Mouse (Mus musculus) right cerebral cortex, adult 18-20 months (tissue): ENCODE data around the gene Cep152.

ENCODE experiments used
- DNase-seq: peaks from one replicate; pipeline ENCODE4 v3.0.0; 2022; ENCODE audit warnings: mixed read lengths

The Cep152 gene

DNA sequence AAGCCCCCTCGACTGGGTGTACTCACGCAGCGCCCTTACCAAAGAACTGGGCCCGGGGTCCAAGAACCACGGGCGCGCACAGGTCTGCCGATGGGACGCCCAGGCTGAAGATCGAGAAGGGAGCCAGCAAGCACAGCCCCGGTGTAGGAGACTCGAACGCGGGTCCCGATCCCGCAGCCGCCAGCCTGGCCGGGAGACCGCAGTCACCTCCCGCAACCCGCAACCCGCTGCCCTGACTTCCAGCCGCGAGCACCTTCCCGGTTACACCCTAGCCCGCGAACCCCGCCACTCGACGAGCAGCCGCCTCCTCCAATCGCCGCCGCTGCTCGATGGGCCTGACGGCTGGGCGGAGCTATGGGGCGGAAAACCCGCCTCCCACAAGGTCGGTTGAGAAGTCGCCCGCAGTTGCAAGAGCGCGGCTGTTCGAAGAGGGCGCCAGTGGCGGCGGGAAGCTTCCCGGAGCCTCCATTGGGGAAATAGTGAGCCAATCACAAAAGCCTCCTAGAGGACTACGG, at the start of gene Cep152:
Gene Cep152 (minus strand): TSS at position 277 of the 515 bp plus-strand sequence.
- peak; percentile 99 for DNase-seq

DNA sequence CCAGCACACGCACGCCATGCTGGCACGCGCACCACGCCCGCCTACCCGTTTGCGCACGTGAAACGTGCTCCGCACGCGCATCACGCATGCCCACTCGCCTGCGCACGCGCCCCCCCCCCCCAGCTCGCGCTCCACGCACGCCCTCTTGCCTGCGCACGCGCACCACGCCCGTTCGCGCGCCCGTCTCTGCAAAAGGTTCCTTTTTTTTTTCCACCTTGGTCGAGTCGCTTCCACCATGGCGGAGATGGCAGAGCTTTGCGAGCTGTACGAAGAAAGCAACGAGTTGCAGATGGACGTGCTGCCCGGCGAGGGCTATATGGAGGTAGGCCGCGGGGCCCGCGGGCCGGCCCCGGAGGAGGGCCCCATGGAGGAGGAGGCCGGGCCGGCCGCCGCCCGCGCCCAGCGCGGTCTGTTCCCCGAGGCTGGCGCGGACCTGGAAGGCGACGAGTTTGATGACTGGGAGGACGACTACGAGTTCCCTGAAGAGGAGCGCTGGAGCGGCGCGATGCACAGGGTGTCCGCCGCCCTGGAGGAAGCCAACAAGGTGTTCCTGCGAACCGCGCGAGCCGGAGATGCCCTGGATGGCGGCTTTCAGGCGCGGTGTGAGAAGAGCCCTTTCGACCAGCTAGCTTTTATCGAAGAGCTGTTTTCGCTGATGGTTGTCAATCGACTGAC, 48.2 kb upstream of the Cep152 start, which contains the start of gene Eid1:
Gene Eid1 (plus strand): TSS at position 139 of the 675 bp plus-strand sequence.
- peak; percentile 89 for DNase-seq

DNA sequence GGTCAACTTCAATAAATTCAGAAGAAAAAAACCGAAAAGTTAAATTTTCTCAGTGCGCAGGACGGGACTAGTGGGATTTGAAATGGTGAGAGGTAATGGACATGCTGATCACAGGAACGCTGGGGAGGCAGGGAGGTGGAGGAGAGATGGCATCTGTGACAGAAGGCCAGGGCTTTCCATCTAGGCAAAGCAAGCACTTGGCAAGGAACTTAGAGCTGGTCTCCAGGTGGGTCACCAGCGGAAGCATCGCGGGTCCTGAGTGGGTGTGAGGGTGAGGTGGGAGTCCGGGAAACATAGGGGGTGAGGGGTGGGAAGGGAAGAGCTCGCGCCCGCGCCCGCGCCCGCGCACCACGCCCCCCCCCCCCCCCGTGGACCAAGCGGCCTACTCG, 47.6 kb upstream of the Cep152 start:
- no peak for DNase-seq

DNA sequence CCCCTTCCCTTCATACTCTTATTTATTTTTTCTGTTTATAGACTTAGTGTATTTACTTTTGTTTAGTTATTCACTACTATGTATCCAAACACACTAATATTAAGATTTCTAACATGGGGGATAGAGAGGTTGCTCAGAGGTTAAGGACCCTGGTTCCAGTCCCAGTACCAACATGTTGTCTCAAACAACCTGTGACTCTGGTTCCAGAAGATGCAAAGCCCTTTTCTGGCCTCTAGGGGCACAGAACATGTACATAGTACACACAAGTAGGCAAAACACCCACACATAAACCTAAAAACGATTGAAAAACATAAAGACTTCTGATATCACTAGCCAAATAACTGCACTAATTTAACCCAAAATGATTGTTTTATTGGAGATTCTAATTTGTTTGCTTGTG, 45.9 kb upstream of the Cep152 start:
- DNase-seq: no peak

DNA sequence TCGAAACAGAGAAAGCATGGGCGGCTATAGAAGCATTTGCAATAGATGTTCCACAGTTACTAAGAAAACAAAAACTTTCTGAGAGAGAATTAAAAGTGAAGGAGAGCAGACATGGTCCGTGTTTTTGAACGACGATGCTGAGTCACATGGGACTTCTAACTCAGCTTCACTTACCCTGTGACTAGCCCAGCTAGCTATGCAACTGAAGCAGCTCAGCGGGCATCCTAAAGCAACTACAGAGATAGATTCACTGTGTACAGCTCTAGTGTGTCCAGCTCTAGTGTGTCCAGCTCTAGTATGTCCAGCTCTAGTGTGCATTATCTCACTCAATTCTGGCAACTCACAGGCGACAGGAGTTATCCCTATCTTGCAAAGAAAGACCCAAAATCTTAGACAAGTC, 42.8 kb upstream of the Cep152 start:
- no peak for DNase-seq

DNA sequence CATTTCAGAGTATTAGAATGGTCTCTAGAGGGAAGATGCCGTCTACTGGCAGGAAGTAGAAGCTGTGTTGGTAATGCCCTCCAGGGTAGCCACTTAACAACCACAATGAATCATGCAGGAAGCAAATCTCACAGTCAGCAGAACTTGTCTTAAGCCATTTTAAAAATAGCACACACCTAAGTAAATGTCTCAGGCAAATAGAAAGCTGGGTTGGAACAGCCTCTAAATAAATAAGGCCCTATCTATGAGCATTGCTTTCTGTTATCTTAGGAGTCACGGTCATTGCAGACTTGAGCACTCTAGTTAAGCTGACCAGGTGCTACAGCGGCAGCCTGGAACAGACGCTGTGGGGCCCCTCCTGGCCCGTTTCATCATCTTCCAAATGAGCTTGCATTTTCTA, 42.3 kb upstream of the Cep152 start:
- DNase-seq: no peak

DNA sequence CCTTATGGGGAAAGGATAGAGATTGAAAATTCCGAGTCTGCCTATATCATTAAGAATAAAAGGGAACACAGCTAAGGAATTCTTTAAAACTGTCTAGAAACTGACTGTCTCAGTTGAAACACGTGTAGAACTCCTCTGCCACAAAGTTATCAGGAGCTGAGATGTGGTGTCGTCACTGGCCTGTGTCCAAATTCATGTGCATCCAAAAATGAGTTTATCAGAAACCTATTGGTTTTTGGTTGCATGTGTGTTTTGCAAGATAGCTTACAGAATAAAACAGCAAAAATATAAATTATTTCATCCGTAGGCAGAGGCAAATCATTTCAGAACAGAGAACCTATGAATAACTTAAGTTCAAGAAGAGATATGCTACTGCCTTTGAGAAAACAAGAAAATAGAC, 41.8 kb upstream of the Cep152 start:
- no peak for DNase-seq

DNA sequence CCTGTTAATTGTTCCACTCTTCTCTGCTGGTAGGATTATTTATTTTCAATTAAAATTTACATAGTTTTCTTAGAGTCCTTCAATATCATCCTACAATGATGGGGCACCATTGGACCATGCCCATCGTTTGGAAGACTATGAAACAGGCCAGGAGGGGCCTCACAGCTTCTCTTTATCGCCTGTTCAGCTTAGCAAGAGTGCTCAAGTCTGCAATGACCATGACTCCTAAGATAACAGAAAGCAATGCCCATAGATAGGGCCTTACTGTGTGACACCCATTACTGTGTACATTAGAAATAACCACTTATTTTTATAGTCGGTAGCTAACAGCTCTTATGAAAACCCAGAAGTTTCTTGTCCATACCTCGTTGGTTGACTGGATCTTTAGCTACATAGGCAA, 41.0 kb upstream of the Cep152 start:
- DNase-seq: no peak

DNA sequence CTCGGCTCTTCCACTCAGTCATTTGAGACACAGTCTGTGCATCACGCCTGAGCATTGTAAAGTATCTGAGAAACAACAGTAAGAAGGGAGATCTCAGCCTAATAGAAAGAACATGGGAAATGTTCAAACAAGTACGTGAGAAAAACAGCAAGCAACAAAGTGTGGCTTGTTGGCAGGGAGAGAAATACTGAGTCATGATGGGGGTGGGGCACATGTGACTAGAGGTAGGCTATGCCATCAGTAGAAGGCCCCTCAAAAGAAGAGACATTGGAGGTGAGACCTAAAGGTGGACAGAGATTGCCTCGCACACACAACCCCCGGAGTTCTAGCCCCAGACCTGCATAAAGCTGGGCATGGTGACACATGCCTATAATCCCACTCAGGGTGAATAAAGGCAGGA, 40.3 kb upstream of the Cep152 start:
- DNase-seq: no peak

DNA sequence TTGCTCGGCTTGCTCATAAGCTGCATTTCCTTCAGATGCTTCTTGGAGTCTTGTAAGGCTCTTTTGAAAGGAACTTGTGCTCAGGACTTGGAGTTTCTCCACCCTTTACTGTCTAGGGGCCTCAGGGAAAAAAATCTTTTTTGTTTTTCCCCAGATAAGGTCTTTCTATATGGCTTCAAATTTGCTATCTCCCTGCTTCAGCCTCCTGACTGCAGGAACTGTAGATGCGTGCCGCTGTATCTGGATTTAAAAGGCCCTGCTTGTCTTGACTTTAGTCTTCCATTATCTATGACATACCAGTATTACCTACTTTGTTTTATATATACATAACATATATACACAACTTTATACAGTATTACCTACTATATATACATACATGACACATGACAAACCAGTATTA, 37.6 kb upstream of the Cep152 start:
- no peak for DNase-seq

DNA sequence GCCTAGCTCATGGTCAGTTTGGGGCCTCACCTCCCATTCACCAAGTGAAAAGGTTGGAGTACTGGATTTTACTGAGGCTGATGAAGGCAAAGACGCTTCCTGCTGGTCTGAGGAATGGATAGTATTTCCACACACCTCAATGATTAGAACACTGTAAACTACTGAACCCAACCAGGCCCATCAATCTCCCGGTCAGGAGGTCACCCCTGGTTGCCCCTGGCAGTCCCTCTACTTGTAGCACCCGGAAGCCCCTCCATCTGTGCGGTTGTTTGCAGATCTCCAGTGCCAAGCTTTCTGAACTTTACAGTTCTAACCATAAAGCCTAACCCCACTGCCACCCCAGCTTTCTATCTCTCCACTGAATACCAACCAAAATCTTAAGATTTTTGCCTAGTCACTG, 36.2 kb upstream of the Cep152 start:
- no peak for DNase-seq

DNA sequence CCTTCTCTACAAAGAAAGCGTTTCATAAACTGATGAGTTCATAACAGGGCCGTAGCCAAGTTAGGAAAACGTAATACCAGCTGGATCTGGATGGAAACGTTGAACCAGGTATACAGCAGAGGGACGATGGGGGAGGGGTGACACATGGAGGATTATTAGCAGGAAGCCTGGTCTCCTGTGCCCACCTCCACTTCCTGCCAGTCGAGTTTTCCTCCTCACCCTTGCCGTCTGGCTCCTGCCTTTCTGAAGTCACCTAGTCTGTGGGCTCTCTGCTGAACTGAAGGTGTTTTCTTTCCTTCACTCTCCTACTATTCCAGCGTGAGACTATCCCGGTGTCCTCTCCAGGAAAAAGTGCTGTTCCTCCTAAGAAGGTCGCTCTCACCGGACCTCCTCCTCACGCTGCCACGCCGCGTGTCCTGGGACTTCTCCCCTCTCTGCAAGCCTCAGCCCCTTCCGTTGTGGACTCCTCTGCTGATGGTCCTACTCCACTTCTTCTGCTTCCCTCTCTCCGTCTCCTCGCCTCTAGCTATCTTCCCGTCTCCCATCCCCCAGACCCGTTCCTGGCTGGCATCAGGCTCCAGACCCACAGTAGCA, 35.7 kb upstream of the Cep152 start:
- DNase-seq: no peak

DNA sequence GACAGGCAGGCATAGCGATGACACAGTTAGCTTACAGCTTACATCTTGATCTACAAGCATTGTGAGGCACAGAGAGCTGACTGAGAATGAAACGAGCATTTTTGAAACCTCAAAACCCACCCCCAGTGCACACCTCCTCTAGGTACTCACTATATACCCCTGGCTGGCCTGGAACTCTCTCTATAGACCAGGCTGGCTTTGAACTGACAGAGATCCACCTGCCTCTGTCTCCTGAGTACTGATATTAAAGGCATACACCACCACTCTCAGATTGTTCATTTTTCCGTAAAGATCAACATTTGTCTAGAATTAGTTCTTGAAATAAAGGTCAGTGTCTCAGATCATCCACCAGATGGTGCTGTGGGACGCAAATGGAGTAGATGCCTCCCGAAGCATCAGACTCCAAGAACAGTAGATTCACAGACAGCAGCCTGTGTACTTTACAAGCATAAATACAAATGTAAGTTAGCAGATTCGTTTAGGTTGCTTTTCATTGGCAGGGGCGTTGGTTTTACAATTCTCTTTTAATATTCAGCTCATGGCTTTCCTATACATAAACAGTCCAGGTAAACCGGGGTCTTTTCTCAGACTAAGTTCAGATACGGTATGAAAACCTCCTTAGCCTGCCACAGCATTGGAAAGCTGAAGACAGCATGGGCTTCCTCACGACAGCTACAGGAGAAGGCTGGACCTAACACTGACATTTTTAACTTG, 35.1 kb upstream of the Cep152 start:
- peak; percentile 74 for DNase-seq

DNA sequence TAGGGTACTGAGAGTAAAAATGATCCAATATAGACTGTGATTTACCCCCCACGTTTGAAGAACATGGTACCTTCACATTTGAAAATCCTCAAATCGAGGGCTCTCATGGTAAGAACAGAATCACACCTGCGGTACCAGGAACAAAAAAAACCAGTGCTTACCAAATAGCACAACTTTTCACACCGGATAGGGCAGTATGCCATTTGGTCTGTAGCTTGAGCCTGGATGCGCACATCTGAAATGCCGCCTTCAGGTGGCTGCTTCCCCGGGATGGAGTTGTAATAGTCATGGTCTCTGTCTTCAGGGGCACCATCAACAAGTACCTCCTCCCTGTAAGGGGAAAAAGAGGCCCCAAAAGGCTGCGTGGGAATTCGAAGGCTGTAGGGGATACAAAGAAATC, 30.5 kb upstream of the Cep152 start:
- no peak for DNase-seq

DNA sequence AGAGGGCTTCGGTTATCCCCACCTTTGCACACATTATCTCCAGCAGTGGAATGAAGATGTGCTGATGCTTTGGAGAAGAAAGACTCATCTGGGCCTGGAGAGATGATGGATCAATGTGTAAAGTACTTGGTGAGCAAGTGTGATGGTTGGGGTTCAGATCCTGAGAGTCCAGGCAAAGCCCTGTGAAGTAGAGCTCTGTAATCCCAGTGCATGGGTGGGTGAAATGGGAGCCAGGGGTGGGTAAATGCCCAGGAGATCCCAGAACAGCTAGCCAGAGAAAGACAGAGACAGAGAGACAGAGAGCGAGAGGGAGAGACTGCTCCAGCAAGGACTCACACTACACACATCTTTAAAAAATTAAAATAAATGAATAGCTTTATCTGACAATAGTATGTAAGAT, 28.4 kb upstream of the Cep152 start:
- DNase-seq: no peak

DNA sequence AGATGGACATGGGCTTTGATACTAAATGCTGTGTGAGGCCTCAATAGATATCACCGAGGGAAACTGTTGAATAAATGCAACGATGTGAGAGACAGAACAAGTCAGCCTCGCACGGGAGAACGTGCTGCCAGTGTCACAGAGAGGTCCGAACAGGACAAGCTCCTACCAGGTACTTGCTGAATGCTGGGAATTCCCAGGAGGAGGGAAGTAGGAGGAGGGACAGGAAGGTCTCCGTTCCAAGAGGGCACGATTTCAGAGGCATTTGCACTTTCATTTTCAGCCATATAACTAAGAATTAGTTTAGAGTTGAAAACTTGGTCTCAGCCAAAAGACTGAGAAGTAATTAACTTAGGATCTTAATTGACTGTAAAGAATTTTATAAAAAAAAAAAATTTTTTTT, 26.6 kb upstream of the Cep152 start:
- no peak for DNase-seq

DNA sequence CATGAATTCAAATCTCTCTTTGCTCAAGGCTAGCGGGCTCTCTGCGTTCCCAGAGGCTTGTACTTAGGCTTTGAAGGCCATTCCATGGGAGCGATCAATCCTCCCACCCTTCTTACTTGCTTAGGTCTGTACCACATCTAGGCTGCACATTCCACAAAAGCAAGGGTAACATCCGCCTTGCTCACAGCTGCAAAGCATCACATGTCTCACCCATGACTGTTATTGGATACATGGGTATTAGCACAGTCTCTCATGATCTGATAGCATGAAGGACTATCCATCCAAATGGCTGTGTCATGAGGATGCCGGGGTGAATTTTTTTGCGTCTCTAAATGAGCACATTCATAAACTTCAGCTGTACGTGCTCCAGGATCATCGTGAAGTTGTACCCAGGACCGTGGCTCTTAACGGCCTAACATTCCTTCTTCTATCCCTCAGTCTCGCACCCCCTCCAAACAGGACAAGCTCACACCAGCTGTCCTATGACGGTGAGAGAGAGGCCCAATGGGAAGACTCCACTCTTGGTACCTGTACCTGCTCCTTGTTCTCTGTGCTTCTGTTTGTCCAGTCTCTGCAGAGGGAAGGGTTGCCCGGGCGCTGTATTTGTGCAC, 25.9 kb upstream of the Cep152 start:
- DNase-seq: no peak

DNA sequence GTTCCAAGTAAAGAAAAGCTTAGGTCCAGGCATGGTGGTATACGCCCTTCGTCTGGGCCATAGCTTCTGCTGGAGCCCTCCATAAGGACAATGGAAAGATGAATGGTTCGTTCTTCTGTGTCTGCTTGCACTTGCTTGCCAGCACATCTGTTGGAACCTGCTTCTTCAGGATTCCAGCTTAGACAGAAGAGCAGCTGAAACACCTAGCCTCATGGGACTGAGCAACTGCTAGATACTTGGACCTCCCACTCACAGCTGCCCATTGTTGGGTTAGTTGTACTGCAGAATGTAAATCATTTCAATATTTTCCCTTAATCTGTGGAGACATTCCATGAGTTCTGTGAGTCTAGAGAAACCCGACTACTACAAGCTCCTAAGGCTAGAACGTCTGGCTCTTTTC, 25.1 kb upstream of the Cep152 start:
- DNase-seq: no peak

DNA sequence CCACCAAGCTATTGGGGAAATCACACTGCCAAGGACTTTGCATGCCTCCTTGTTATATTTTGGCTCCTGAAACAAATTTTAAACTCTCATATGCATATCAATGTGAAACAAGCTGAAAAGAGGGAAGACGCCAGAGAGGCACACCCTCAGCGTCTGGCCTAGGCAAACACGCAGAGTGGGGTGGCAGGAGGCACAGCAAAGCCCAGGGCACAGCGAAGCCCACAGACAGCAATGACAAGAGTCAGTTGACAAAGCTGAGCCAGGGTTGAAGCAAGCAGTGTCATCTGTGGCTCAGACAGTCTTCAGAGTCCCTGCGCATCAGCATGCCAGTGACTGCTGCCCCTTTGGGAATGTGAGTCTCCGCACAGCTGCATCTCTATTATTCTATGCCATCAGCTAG, 20.0 kb upstream of the Cep152 start:
- DNase-seq: no peak

DNA sequence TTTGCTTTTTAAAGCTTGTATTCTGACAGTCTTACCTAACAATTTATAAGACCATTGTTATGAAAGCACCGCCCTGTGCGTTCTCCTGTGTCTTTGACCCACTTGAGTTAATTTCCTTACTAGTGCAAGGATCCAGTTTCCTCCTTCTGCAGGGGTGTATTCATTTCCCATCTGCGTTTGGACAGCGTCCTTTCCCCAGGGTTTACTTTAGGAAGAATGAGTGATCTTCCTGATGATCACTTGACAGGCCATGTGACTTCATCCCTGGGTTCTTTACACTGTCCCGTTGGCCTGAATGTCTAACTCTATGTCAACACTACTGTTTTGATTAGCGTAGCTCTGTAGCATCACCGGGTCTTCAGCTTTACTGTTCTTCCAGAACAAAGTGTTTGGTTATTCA, 12.4 kb upstream of the Cep152 start:
- DNase-seq: no peak

DNA sequence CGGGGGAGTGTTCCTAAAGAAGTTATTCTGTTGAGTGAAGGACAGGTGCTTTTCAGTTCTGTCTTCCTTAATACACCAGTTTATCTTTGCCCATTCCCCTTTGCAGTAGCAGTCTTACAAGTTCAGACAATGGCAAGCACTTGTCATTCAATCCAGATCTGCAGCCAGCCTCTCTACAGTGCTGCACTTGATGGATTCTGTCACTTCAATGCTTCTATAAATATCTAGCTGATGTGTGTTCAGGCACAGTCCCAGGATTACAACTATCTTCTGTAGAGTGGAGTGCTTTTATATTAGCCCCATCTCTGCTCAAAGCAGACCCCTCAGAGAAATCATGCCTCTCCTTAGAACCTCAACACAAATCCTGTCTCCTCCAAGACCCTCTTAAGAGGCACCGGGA, 5.1 kb upstream of the Cep152 start:
- DNase-seq: no peak

DNA sequence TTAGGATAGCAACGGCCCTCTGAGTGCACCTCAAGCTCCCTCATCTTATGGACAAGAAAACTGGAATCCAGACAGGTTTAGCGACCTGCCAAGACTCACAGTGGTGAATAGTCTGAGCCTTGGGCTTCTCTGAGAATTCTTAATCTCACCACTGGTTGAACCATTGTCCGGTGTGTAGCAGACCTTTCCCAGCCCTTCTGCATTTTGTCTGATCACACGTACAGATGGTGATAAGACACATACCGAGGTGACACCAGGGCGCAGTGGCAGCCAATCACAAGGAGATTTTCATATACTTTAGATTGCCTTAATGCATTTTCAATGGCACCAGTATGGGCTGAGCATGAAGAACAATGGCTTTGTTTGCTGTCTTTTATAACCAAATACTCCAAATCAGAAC, 3.6 kb upstream of the Cep152 start:
- DNase-seq: no peak

DNA sequence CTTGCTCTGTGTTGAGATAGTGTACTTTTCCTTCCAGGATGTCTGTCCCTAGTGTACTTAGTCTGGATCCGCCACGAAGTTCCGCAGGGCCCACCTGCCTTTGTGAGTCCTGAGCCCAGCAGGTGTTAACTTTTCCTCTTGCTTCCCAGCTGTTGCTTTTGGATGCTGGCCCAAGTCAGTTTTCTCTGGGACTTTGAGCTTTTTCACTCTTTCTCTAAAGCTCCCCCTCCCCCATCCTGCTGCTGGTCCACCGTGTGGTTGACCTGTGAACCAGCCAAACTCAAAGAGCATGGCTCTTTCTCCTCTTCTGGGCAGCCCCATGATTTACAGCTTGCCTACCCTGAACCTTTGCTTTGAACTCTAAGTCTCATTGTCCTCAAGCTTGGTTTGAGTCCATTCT, 1.6 kb upstream of the Cep152 start:
- no peak for DNase-seq
